Mouse (Mus musculus) kidney, postnatal 0 days (tissue): ENCODE results near the gene Arl14ep. TPM values are rescaled to one million over a fixed set of nuclear protein-coding genes. Genes with fewer than 3 reads are reported as not detected.
A peak's percentile ranks its signal among the peaks of the same experiment; 100 is the strongest.

Experiments used
- ATAC-seq: fragments of 200-750 bp; cut with Nextera tagmentation; replicated peaks from 2 replicates; pipeline ENCODE4 v1.8.0; 2017; ENCODE audit warnings: low read depth, moderate number of reproducible peaks, moderate TSS enrichment, moderate library complexity; ENCODE audit not compliant: low FRiP score
- DNase-seq: peaks from one replicate; pipeline ENCODE4 v3.0.0-alpha.2; 2016; ENCODE audit warnings: low spot score
- H3K27ac ChIP-seq: fragments of 300-500 bp; sonication (generic); 2 replicates; pipeline ENCODE4 v1.5.1; 2014; ENCODE audit warnings: mild to moderate bottlenecking
- H3K27me3 ChIP-seq: fragments of 300-500 bp; sonication (generic); 2 replicates; pipeline ENCODE4 v1.6.1; 2014; ENCODE audit warnings: low read length, mixed read lengths; ENCODE audit not compliant: insufficient read depth
- H3K36me3 ChIP-seq: fragments of 300-500 bp; sonication (generic); 2 replicates; pipeline ENCODE4 v1.6.1; 2014; ENCODE audit warnings: low read length, mixed read lengths; ENCODE audit not compliant: insufficient read depth
- H3K4me1 ChIP-seq: fragments of 300-500 bp; sonication (generic); replicated peaks from 2 replicates; pipeline ENCODE4 v1.6.1; 2014; ENCODE audit warnings: antibody characterized with exemption, low read length, mixed read lengths; ENCODE audit not compliant: insufficient read depth
- H3K4me2 ChIP-seq: fragments of 300-500 bp; sonication (generic); 2 replicates; pipeline ENCODE4 v1.6.1; 2014; ENCODE audit warnings: mild to moderate bottlenecking, low read length, moderate library complexity, mixed read lengths
- H3K4me3 ChIP-seq: fragments of 300-500 bp; sonication (generic); replicated peaks from 2 replicates; pipeline ENCODE4 v1.5.1; 2014; ENCODE audit warnings: low read depth, low read length
- H3K9ac ChIP-seq: fragments of 300-500 bp; sonication (generic); 2 replicates; pipeline ENCODE4 v1.6.1; 2014; ENCODE audit warnings: low read depth, low read length
- H3K9me3 ChIP-seq: fragments of 300-500 bp; sonication (generic); replicated peaks from 2 replicates; pipeline ENCODE4 v1.6.1; 2016; ENCODE audit warnings: low read length, inconsistent platforms, mixed read lengths
- CTCF ChIP-seq: IDR thresholded peaks from 2 replicates; pipeline ENCODE4 v1.5.1; 2016; ENCODE audit warnings: antibody characterized with exemption, low read depth, mild to moderate bottlenecking, moderate library complexity
- WGBS: fragments of 180-500 bp; shearing (Covaris S2); extraction: QIAGEN DNeasy Blood & Tissue Kit; methylation state at CpG from one replicate; pipeline ENCODE4 v1.1.7; 2014; 5-methylcytosine and 5-hydroxymethylcytosine counted together
- polyA plus RNA-seq: library from polyadenylated mRNA; unstranded; fragments of >200 nt; fragmentation: Nextera tagmentation; extraction: Ambion mirVana; gene quantifications from 2 replicates; pipeline ENCODE4 v1.2.1, GENCODE M21; 2015

Arl14ep gene
- polyA plus RNA-seq, 1 experiment from 2014 or later: 35.2 TPM

DNA sequence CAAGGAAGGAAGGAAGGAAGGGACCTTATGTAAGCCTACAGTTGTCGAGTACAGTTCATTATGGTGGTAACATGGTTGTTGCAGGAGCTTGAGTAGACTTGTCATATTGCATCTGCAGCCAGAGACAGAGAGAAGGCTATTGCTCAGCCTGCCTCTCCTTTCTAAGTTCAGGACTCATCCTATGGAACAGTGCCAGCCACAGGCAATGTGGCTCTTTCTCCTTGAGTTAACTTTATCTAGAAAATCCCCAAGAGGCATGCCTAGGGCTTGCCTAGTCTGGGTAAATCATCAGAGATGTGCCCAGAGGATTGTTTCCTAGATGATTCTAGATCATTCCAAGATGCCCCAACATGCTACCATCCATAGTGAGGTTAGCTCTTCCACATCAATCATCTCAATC lies 17.0 kb upstream of the Arl14ep start:
- no peaks in the 10 kb centered on the region for H3K36me3 ChIP-seq
- DNase-seq (no peak), ATAC-seq (no peak)
- TF ChIP-seq CTCF: no peak
- H3K27ac ChIP-seq: no peak overlapping the region
- H3K9ac ChIP-seq: no peak overlapping the region
- H3K4me3 ChIP-seq: no peak overlapping the region
- WGBS: 75% methylated on average over 1 of the region's 1 CpGs
- no peaks in the 10 kb centered on the region for H3K4me1 ChIP-seq
- no peak overlapping the region for H3K4me2 ChIP-seq
- H3K9me3 ChIP-seq: no peaks in the 10 kb centered on the region
- H3K27me3 ChIP-seq: no peaks in the 10 kb centered on the region

DNA sequence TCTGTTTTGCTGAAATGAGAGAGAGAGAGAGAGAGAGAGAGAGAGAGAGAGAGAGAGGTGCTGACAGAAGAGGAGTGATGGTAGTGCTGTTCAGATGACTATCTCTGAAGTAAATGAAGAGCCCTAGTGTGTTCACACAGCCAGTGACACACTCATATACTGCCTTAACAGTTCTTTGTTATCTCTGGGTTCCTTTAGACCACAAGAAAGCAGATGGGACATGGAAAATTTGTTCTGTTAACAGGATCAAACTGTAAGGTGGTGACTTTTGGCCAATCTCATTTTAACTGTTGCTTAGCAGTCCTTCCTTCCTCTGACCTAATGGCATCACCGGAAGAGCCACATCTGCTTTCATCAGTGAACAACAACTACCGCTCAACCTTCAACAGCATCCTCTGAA lies 10.7 kb upstream of the Arl14ep start:
- Histone ChIP-seq H3K9me3 (no peaks in the 10 kb centered on the region), H3K4me1 (no peaks in the 10 kb centered on the region), H3K9ac (no peak overlapping the region), H3K27ac (no peak overlapping the region), H3K36me3 (no peaks in the 10 kb centered on the region), H3K27me3 (no peaks in the 10 kb centered on the region), H3K4me2 (no peak overlapping the region), H3K4me3 (no peak overlapping the region)
- WGBS: 89% methylated on average over 2 of the region's 2 CpGs
- DNase-seq (no peak), ATAC-seq (no peak)
- no peak for TF ChIP-seq CTCF

DNA sequence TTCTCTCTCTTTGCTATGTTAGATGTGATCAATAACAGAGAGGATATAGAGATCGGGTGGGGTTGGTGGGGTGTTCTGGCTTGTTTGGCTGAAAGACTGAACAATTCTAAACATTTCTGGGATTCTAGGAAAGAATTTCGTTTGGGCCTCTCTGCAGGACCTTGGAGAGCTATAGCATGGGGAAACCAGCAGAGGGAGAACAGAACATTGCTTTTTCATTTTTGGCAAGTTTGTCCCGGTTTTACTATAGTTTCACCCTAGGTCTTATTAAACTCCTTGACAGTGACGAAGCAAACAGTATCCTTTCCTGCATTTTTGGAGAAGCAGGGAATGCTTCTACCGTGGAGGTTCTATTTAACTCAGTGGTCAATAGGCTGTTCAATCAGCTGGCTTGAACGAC lies 8.3 kb upstream of the Arl14ep start:
- H3K9ac ChIP-seq: no peak overlapping the region
- TF ChIP-seq CTCF: peak; percentile 64
- H3K4me2 ChIP-seq: no peak overlapping the region
- H3K27ac ChIP-seq: no peak overlapping the region
- no peaks in the 10 kb centered on the region for H3K9me3 ChIP-seq
- H3K36me3 ChIP-seq: no peaks in the 10 kb centered on the region
- H3K27me3 ChIP-seq: no peaks in the 10 kb centered on the region
- WGBS: 49% methylated on average over 6 of the region's 6 CpGs
- DNase-seq (peak; percentile 59), ATAC-seq (no peak)
- no peak overlapping the region for H3K4me3 ChIP-seq
- H3K4me1 ChIP-seq: no peaks in the 10 kb centered on the region

DNA sequence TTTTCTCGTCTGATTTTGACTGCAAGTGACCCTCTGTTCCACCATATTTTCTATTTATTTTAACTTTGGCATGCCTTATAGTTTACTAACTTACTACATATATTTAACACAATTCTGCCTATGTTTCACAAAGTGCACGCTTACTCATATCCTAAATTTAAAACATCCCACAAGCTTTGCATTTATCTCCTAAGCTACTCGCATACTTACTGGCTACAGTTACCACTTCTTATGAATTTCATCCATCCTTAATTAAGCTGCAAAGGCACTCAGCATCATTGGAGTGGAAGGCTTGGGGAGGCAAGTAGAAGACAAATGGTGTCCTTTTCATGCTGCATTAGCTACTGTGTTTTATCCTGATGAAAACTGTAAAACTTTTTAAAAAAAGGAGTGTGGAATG lies 2.2 kb upstream of the Arl14ep start:
- 85% methylated on average over 3 of the region's 3 CpGs for WGBS
- H3K27ac ChIP-seq: no peak overlapping the region
- no peaks in the 10 kb centered on the region for H3K9me3 ChIP-seq
- no peak overlapping the region for H3K4me3 ChIP-seq
- H3K4me2 ChIP-seq: no peak overlapping the region
- no peak for ATAC-seq
- H3K36me3 ChIP-seq: no peaks in the 10 kb centered on the region
- TF ChIP-seq CTCF: no peak
- DNase-seq: no peak
- H3K9ac ChIP-seq: no peak overlapping the region
- H3K27me3 ChIP-seq: no peaks in the 10 kb centered on the region
- 0 out of 2 replicates have a peak, but pooled peaks cover 7% of the 10 kb centered on the region for H3K4me1 ChIP-seq

DNA sequence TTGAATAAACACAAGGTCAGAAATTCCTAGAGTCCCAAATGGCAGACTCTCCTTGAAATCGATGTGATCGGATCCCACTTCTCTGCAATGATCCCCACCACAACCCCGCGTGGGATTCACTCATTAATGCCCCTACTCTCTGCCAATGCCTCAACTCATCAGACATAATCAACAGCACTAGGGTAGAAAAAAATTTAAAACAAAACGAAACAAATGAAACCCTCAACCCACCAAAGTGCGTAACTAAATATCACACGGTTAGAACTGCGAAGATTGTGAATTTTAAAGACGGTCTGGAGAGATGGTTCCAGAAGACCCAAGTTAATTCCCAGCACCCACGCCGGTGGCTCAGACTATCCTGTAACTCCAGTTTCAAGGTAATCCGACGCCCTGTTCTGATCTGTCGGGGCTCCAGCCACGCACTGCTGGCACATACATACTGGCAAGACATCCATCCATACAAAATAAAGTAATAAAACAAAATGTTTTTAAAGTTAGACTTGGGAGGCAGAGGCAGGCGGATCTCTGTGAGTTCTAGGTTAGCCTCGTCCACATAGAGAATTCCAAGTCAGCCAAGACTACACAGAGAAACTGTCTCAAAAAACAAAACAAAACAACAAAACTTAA lies 779 bp downstream of the Arl14ep start:
- peak overlapping the region; percentile 76; the same call in 1 of the 2 replicates for H3K27ac ChIP-seq
- TF ChIP-seq CTCF: no peak
- H3K4me2 ChIP-seq: peak overlapping the region; percentile 54
- H3K27me3 ChIP-seq: no peaks in the 10 kb centered on the region
- H3K9me3 ChIP-seq: no peaks in the 10 kb centered on the region
- peak overlapping the region; percentile 94 for H3K4me3 ChIP-seq
- WGBS: 56% methylated on average over 17 of the region's 17 CpGs
- DNase-seq (no peak), ATAC-seq (no peak)
- H3K4me1 ChIP-seq: 0 out of 2 replicates have a peak, but pooled peaks cover 7% of the 10 kb centered on the region
- H3K9ac ChIP-seq: peak overlapping the region; percentile 97
- H3K36me3 ChIP-seq: peaks cover 8% of the 10 kb centered on the region; the same call in 1 of the 2 replicates

DNA sequence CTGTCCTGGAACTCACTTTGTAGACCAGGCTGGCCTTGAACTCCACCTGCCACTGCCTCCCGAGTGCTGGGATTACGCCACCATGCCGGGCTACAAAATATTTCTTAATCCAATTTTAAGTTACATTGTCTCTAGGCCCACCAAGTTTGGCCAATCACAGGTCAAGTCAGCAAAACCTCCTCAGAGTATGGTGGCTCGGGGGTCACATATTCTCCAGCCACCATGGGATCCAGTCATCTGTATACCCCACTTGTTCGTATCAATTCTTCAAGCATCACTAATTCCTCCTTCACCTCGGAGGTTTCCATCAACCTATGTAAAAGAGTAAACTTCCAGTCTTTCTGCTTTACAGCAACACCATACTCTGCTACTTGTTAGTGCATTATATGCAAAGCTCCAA lies 1.4 kb downstream of the Arl14ep start:
- TF ChIP-seq CTCF: no peak
- WGBS: 87% methylated on average over 6 of the region's 6 CpGs
- no peak for DNase-seq
- Histone ChIP-seq H3K27me3 (no peaks in the 10 kb centered on the region), H3K27ac (no peak overlapping the region), H3K9me3 (no peaks in the 10 kb centered on the region), H3K4me2 (peak overlapping the region; percentile 54), H3K4me3 (no peak overlapping the region), H3K4me1 (0 out of 2 replicates have a peak, but pooled peaks cover 7% of the 10 kb centered on the region), H3K9ac (no peak overlapping the region), H3K36me3 (peaks cover 14% of the 10 kb centered on the region; the same call in 1 of the 2 replicates)
- no peak for ATAC-seq
